Mouse (Mus musculus) kidney, postnatal 0 days (tissue): ENCODE measurements at regions not wholly inside any gene's neighbourhood (a gene's known extent, or its start where the extent isn't known, plus 50 kb on each side); places are given as distances from the start of the nearest gene placed in this dataset.

Experiments
- ATAC-seq: fragments of 200-750 bp; cut with Nextera tagmentation; replicated peaks from 2 replicates; pipeline ENCODE4 v1.8.0; 2017; ENCODE audit warnings: low read depth, moderate number of reproducible peaks, moderate TSS enrichment, moderate library complexity; ENCODE audit not compliant: low FRiP score
- DNase-seq: peaks from one replicate; pipeline ENCODE4 v3.0.0-alpha.2; 2016; ENCODE audit warnings: low spot score
- H3K27ac ChIP-seq: fragments of 300-500 bp; sonication (generic); 2 replicates; pipeline ENCODE4 v1.5.1; 2014; ENCODE audit warnings: mild to moderate bottlenecking
- H3K27me3 ChIP-seq: fragments of 300-500 bp; sonication (generic); 2 replicates; pipeline ENCODE4 v1.6.1; 2014; ENCODE audit warnings: low read length, mixed read lengths; ENCODE audit not compliant: insufficient read depth
- H3K36me3 ChIP-seq: fragments of 300-500 bp; sonication (generic); 2 replicates; pipeline ENCODE4 v1.6.1; 2014; ENCODE audit warnings: low read length, mixed read lengths; ENCODE audit not compliant: insufficient read depth
- H3K4me1 ChIP-seq: fragments of 300-500 bp; sonication (generic); replicated peaks from 2 replicates; pipeline ENCODE4 v1.6.1; 2014; ENCODE audit warnings: antibody characterized with exemption, low read length, mixed read lengths; ENCODE audit not compliant: insufficient read depth
- H3K4me2 ChIP-seq: fragments of 300-500 bp; sonication (generic); 2 replicates; pipeline ENCODE4 v1.6.1; 2014; ENCODE audit warnings: mild to moderate bottlenecking, low read length, moderate library complexity, mixed read lengths
- H3K4me3 ChIP-seq: fragments of 300-500 bp; sonication (generic); replicated peaks from 2 replicates; pipeline ENCODE4 v1.5.1; 2014; ENCODE audit warnings: low read depth, low read length
- H3K9ac ChIP-seq: fragments of 300-500 bp; sonication (generic); 2 replicates; pipeline ENCODE4 v1.6.1; 2014; ENCODE audit warnings: low read depth, low read length
- H3K9me3 ChIP-seq: fragments of 300-500 bp; sonication (generic); replicated peaks from 2 replicates; pipeline ENCODE4 v1.6.1; 2016; ENCODE audit warnings: low read length, inconsistent platforms, mixed read lengths
- CTCF ChIP-seq: IDR thresholded peaks from 2 replicates; pipeline ENCODE4 v1.5.1; 2016; ENCODE audit warnings: antibody characterized with exemption, low read depth, mild to moderate bottlenecking, moderate library complexity
- WGBS: fragments of 180-500 bp; shearing (Covaris S2); extraction: QIAGEN DNeasy Blood & Tissue Kit; methylation state at CpG from one replicate; pipeline ENCODE4 v1.1.7; 2014; 5-methylcytosine and 5-hydroxymethylcytosine counted together

DNA sequence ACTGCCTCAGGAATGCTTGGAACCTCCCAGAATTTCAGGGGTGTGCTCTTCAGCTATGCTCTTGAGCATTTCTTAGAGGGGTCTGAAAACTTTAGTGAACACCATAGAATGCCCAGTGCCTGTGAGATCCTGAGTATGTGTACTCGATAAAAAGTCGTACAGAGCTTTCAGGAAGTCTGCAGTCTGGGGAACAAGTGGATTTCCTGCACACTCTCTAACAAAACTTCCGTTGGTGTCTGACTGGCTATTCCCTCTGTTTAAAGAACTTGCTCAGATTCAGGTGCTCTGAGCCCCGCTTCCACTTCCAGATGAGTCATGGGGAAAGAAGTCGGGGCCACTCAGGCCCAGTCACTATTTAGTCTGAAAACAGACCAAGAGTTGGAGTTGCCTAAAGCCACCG is 155.5 kb downstream of the Pfkfb3 start:
- H3K36me3 ChIP-seq: no peaks in the 10 kb centered on the region
- no peaks in the 10 kb centered on the region for H3K9me3 ChIP-seq
- no peak overlapping the region for H3K4me3 ChIP-seq
- no peak overlapping the region for H3K9ac ChIP-seq
- WGBS: 55% methylated on average over 6 of the region's 6 CpGs
- no peak for DNase-seq
- no peaks in the 10 kb centered on the region for H3K4me1 ChIP-seq
- H3K27me3 ChIP-seq: no peaks in the 10 kb centered on the region
- TF ChIP-seq CTCF: no peak
- H3K4me2 ChIP-seq: no peak overlapping the region
- no peak overlapping the region for H3K27ac ChIP-seq
- no peak for ATAC-seq

DNA sequence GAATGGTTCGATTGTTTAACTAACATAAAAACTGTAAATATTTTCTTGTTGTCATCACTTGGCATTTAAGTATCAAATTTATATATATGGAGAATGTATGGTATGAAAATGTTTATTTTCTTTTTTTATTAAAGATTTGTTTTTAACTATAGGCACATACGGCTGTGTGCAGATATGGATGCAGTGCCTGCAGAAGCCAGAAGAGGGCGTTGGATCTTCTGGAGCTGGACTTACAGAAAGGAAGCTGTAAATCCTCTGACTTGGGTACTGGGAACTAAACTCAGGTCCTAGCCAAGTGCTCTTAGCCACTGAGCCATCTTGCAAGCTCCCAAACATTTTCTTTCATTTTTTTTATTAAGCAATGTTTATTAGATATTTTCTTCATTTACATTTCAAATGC is 157.0 kb downstream of the Pfkfb3 start:
- ATAC-seq: no peak
- WGBS: 95% methylated on average over 3 of the region's 3 CpGs
- 0 out of 2 replicates have a peak, but pooled peaks have one; percentile 23 for TF ChIP-seq CTCF

GRCm38 (mm10) chr2:11394675-11395349 is 159.1 kb downstream of the Pfkfb3 start:
- WGBS: 63% methylated on average over 4 of the region's 5 CpGs
- H3K9ac ChIP-seq: no peak overlapping the region
- H3K36me3 ChIP-seq: no peaks in the 10 kb centered on the region
- no peaks in the 10 kb centered on the region for H3K9me3 ChIP-seq
- no peaks in the 10 kb centered on the region for H3K27me3 ChIP-seq
- H3K4me1 ChIP-seq: no peaks in the 10 kb centered on the region
- H3K4me3 ChIP-seq: no peak overlapping the region
- TF ChIP-seq CTCF: no peak
- ATAC-seq (no peak), DNase-seq (no peak)
- H3K27ac ChIP-seq: no peak overlapping the region
- no peak overlapping the region for H3K4me2 ChIP-seq

More for the DNA sequence above, 157.0 kb downstream of the Pfkfb3 start:
- no peak overlapping the region for H3K4me2 ChIP-seq
- H3K27me3 ChIP-seq: no peaks in the 10 kb centered on the region
- no peak overlapping the region for H3K27ac ChIP-seq
- H3K9ac ChIP-seq: no peak overlapping the region
- no peak overlapping the region for H3K4me3 ChIP-seq
- H3K9me3 ChIP-seq: no peaks in the 10 kb centered on the region
- no peaks in the 10 kb centered on the region for H3K36me3 ChIP-seq
- DNase-seq: no peak
- H3K4me1 ChIP-seq: no peaks in the 10 kb centered on the region

GRCm38 (mm10) chr2:11391725-11392124 is 162.2 kb downstream of the Pfkfb3 start:
- Histone ChIP-seq H3K36me3 (no peaks in the 10 kb centered on the region), H3K4me1 (no peaks in the 10 kb centered on the region), H3K27me3 (no peaks in the 10 kb centered on the region), H3K4me3 (no peak overlapping the region), H3K27ac (no peak overlapping the region), H3K9me3 (no peaks in the 10 kb centered on the region), H3K4me2 (no peak overlapping the region), H3K9ac (no peak overlapping the region)
- no peak for DNase-seq
- ATAC-seq: no peak
- TF ChIP-seq CTCF: no peak
- WGBS: 59% methylated on average over 6 of the region's 6 CpGs

DNA sequence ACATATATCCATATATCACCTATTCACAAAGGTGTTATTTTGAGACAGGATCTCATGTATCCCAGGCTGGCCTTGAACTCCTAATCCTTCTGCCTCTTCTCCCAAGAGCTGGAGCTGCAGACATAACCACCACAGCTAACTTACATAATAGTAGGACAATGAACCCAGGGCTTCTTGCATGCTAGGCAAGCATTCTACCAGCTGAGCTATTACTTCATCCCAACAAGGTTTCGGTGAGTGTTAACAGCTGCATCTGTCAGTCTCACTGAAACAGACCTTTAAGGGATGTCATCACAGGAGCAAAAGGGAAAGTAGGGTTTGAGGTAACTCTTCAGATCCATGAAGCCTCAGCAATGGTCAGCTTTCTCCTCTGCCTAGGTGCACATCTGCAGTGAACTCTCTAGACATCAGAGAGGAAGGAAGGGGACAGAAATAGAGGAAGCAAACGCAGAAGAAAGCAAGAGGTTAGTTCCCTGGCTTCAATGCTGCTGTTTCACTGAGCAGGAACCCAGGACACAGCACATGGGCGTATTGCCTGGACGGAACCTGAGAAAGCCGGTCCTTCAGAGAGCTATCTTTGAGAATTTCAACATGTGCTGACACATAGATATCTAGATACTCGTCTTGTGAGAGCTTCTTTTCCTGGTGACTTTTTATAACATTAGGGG is 163.1 kb downstream of the Pfkfb3 start:
- no peak overlapping the region for H3K4me2 ChIP-seq
- DNase-seq: no peak
- no peaks in the 10 kb centered on the region for H3K9me3 ChIP-seq
- 78% methylated on average over 6 of the region's 6 CpGs for WGBS
- ATAC-seq: no peak
- H3K27ac ChIP-seq: no peak overlapping the region
- H3K4me3 ChIP-seq: no peak overlapping the region
- no peak for TF ChIP-seq CTCF
- no peak overlapping the region for H3K9ac ChIP-seq
- H3K27me3 ChIP-seq: no peaks in the 10 kb centered on the region
- H3K4me1 ChIP-seq: no peaks in the 10 kb centered on the region
- H3K36me3 ChIP-seq: no peaks in the 10 kb centered on the region

GRCm38 (mm10) chr2:11387623-11388022 is 166.3 kb downstream of the Pfkfb3 start:
- H3K27ac ChIP-seq: no peak overlapping the region
- H3K4me1 ChIP-seq: no peaks in the 10 kb centered on the region
- no peak for ATAC-seq
- H3K4me3 ChIP-seq: no peak overlapping the region
- H3K9ac ChIP-seq: no peak overlapping the region
- no peaks in the 10 kb centered on the region for H3K36me3 ChIP-seq
- H3K9me3 ChIP-seq: no peaks in the 10 kb centered on the region
- 50% methylated on average over 2 of the region's 2 CpGs for WGBS
- no peaks in the 10 kb centered on the region for H3K27me3 ChIP-seq
- no peak overlapping the region for H3K4me2 ChIP-seq
- no peak for TF ChIP-seq CTCF
- no peak for DNase-seq
